Mouse (Mus musculus) neutrophil, adult 5-6 weeks (primary cell): ENCODE results near the gene Tuba1b. TPM values are rescaled to one million over a fixed set of nuclear protein-coding genes. Genes with fewer than 3 reads are reported as not detected.

Experiments used
- ATAC-seq: fragments of 151-379, 151-347 bp; 2 replicates; pipeline ENCODE4 v1.8.0; 2017; ENCODE audit warnings: mild to moderate bottlenecking, moderate TSS enrichment; ENCODE audit not compliant: insufficient number of reproducible peaks, poor library complexity, low FRiP score, severe bottlenecking; ENCODE audit errors: extremely low read depth
- total RNA-seq: library from RNA; stranded (forward); fragments of 200-1000 nt; gene quantifications from 2 replicates; pipeline ENCODE4 v1.2.3, GENCODE M21; 2017

The Tuba1b gene
- total RNA-seq, 1 experiment from 2014 or later: 88.6 TPM

DNA sequence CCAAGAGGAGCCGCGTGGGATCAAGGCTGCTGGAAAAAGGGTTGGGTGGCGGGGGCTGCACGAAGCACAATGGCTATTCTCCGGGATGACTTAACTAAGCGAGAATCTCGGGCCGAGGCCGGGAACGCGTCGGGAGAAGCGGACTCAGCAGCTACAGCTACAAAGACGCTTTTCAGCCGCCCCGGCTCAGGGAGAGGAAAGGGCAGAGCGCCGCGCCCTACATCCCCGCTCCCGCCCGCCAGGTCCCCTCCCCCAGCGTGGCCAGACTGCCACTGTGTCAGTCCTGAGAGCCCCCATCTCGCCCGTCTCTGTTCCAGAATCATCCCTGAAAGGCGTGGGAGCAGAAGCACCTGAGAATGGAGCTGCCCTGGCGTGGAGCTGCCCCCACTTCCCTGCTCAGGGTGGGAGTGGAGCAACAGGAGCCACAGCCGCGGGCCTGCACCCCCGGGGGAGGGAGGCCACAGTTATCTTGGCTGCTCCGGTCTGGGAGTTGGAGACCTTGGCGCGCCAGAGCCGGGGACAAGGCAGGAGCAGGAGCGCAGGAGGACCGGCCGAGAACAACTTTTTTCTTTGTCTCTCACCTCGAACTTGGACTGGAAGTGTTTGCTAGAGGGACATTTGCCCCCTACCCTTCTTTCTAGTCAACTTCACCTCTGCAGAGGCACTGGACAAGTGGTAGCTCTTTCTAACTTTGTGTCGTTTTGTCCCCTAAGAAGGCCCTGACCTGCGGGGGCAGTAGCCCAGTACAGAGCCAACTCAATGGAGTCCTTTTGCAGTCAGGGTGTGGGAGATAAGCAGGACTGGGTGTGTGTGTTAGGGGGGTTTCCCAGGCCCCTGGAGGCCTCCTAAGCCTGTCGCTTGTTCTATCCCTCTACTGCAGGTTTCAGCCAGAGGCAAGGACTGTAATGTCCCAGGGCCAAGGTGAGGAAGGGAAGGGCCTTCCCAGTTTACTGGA lies 38.5 kb downstream of the Tuba1b start:
- no peak for ATAC-seq

- no peak for ATAC-seq
Measured at GRCm38 (mm10) chr15:98894746-98895634, 39.4 kb downstream of the Tuba1b start.

- peak; percentile 13; the same call in 1 of the 2 replicates for ATAC-seq
Measured at GRCm38 (mm10) chr15:98893940-98894745, 40.2 kb downstream of the Tuba1b start, which contains the start of gene Rhebl1. Gene Rhebl1 (minus strand): TSS chr15:98894540.

DNA sequence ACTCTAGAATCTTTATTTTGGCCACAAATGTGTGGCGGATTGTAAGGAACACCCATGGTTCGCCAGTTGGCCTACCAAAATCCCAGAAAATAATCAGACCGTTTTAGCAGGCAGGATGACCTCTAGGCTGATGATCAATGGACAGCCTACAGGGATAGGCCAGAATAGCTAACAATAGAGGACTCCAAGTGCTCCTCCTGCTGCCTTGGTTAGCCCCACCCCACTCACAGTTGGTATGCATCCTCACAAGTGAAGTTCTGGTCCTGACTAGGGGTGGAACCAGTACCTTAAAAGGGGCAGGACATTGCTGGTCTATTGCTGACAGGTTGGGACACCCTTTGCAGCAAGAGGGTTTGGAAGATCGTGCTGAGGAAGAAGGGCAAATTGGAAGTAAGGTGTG lies 41.3 kb downstream of the Tuba1b start:
- no peak for ATAC-seq

- ATAC-seq: peak; percentile 68
Measured at GRCm38 (mm10) chr15:98891907-98892606, 42.3 kb downstream of the Tuba1b start.

DNA sequence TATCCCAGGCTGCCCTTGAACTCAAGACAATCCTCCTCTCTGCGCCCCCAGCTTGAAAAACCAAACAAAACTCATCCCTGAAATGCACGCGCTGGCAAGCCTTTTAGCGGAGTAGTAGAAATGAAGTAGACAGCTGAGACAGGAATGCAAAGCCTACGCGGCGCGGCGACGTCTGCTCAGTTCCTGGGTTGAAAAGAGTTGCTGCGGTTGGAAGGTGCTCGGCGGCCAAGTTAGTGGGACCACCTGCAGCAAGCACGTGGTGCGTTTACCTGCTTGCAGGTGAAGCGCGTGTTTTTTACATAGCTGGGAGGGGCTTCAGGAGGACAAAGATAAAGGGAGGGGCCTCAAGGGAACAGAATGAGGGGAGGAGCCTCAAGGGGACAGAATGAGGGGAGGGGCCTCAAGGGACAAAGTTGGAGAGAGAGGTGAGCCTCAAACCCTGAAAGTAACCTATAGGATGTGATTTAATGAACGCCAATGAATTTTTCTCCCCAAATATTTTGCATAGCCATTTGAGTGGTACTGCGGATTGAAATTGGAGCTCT lies 43.1 kb downstream of the Tuba1b start:
- ATAC-seq: no peak

DNA sequence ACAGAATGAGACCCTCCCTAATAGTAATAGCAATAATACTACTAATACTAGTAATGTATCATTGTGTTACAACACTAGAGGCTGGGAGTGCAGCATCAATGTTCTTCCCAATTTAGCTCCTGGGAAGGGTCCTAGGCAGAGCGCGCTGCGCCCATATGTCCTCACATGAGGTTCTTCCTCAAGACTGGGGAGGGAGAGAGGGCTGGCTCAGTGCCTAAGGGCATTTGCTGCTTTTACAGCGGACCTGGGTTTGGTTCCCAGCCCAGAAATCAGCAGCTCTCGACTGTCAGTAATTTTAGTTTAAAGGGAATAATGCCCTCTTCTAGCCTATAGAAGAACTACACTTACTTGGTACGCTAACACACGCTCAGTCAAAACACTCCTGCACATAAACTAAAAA lies 46.8 kb downstream of the Tuba1b start:
- no peak for ATAC-seq

DNA sequence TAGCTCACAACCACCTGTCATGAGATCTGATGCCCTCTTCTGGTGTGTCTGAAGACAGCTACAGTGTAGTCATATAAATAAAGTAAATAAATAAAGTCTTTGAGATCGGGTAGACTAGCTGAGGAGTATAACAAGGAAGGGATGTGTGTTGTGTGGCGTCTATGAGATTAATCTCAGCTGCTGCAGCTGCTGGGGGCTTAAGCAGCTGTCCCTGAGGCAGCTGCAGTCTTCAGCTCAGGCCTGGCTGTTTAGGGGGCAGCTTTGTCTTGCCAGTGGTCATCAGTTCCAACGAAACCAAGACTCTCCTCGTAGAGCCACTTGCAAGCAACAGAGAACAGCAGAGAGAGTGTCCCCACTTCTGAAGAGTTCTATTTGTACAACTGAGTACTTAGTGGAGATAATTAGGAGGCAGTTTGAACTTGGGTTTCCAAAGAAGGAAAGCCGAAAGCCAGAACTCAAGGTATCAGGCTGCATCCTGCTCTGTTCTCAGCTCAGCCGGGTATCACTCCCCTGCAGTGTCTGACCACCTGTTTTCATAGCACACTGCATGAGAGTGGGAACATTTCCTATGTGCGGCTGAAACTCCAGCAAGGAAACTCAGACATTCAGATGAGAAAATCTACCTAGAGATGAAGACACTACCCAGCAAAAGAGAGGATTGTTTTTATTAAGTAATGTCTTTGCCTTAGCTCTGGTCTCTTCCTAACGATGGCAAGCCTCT lies 47.5 kb downstream of the Tuba1b start:
- no peak for ATAC-seq

DNA sequence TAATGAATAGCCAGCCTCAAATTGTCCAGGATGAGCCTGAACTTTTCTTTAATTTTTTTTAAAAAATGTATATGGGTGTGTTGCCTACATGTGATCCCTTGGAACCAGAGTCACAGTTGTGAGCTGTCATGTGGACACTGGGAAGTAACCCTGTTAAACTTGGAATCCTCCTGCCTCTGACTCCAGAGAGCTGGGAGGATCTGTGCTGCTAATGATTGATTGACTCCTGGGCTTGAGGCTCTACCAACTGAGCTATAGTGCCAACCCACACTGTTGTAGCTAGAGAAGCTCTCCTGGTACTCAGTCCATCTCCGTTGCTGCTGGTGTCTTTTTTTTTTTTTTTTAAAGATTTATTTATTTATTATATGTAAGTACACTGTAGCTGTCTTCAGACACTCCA lies 50.3 kb downstream of the Tuba1b start:
- ATAC-seq: no peak

- ATAC-seq: no peak
Measured at GRCm38 (mm10) chr15:98883661-98884060, 50.7 kb downstream of the Tuba1b start.

GRCm38 (mm10) chr15:98881656-98882008 lies 52.7 kb downstream of the Tuba1b start:
- no peak for ATAC-seq

Other genes with a start within 250 kb of the Tuba1b start
- not detected in 2 replicates for gene Ccdc65, start 226.4 kb downstream of the Tuba1b start, total RNA-seq
- 5.6 and 10.9 TPM in 2 replicates for gene Fkbp11, start 206.4 kb downstream of the Tuba1b start, total RNA-seq
- gene Arf3, start 171.4 kb downstream of the Tuba1b start, total RNA-seq: 53.5 and 60.3 TPM in 2 replicates
- gene Wnt10b, start 156.4 kb downstream of the Tuba1b start, total RNA-seq: 0.58 and 0.74 TPM in 2 replicates
- not detected in 2 replicates for gene Wnt1, start 144.7 kb downstream of the Tuba1b start, total RNA-seq
- gene Ddn, start 125.1 kb downstream of the Tuba1b start, total RNA-seq: 0.12 and 0.25 TPM in 2 replicates
- 107 and 111 TPM in 2 replicates for gene Prkag1, start 103.0 kb downstream of the Tuba1b start, total RNA-seq
- 95.0 and 109 TPM in 2 replicates for gene Kmt2d, start 63.4 kb downstream of the Tuba1b start, total RNA-seq
- 18.3 and 20.0 TPM in 2 replicates for gene Rhebl1, start 40.0 kb downstream of the Tuba1b start, total RNA-seq
- 0.70 TPM in 1 of 2 replicates, not detected in the other for gene Dhh, start 36.0 kb downstream of the Tuba1b start, total RNA-seq
- gene Lmbr1l, start 16.3 kb downstream of the Tuba1b start, total RNA-seq: 144 and 182 TPM in 2 replicates
- 27.1 and 50.0 TPM in 2 replicates for gene Gm49450, start 19.0 kb upstream of the Tuba1b start, total RNA-seq
- gene Tuba1a, start 19.1 kb upstream of the Tuba1b start, total RNA-seq: 92.1 and 114 TPM in 2 replicates
- gene Tuba1c, start 95.3 kb upstream of the Tuba1b start, total RNA-seq: 42.7 and 43.3 TPM in 2 replicates
- not detected in 2 replicates for gene Prph, start 120.6 kb upstream of the Tuba1b start, total RNA-seq
- 0.23 TPM in 1 of 2 replicates, not detected in the other for gene Troap, start 140.0 kb upstream of the Tuba1b start, total RNA-seq
- gene C1ql4, start 153.3 kb upstream of the Tuba1b start, total RNA-seq: not detected in 2 replicates
- gene Dnajc22, start 158.6 kb upstream of the Tuba1b start, total RNA-seq: not detected in 2 replicates
- gene Spats2, start 191.4 kb upstream of the Tuba1b start, total RNA-seq: not detected in 2 replicates